Mouse (Mus musculus) heart, adult 8-10 months (tissue): Measurements from ENCODE around the gene 1110004F10Rik. TPM values are rescaled to one million over a fixed set of nuclear protein-coding genes. Genes with fewer than 3 reads are reported as not detected.

Source experiments
- DNase-seq: peaks from one replicate; pipeline ENCODE4 v3.0.0; 2022; ENCODE audit warnings: low spot score
- total RNA-seq, 4 experiments: library from RNA; stranded (reverse); gene quantifications; 2 replicates each; pipeline ENCODE4 v1.2.4; 2022

The 1110004F10Rik gene
- total RNA-seq, 4 experiments from 2014 or later: 46.4 to 58.6 (median 54.4) TPM

- DNase-seq: no peak
Observed at GRCm38 (mm10) chr7:116137149-116137548, 98.0 kb downstream of the 1110004F10Rik start.

- DNase-seq: no peak
Observed at GRCm38 (mm10) chr7:116137671-116138070, 98.5 kb downstream of the 1110004F10Rik start.

- no peak for DNase-seq
Observed at GRCm38 (mm10) chr7:116145030-116145429, 105.8 kb downstream of the 1110004F10Rik start.

GRCm38 (mm10) chr7:116147114-116147513, 107.9 kb downstream of the 1110004F10Rik start:
- no peak for DNase-seq

GRCm38 (mm10) chr7:116149568-116149967, 110.4 kb downstream of the 1110004F10Rik start:
- no peak for DNase-seq

- DNase-seq: no peak
Observed at GRCm38 (mm10) chr7:116153781-116154368, 114.7 kb downstream of the 1110004F10Rik start.

Other genes with a start within 250 kb of the 1110004F10Rik start
- 10 to 100 TPM; 21.3 to 32.2 (median 26.4) TPM for gene Sox6, start 601 bp upstream of the 1110004F10Rik start, total RNA-seq
- 1 to 10 TPM in 2 of 4 experiments, under 1 TPM in 2; 0.57 to 1.3 (median 0.98) TPM for gene Gm4353, start 45.2 kb downstream of the 1110004F10Rik start, total RNA-seq